Mouse (Mus musculus): ENCODE data around the gene Slc39a5.

The Slc39a5 gene

GRCm38 (mm10) chr10:128410560-128410845, 9.5 kb upstream of the Slc39a5 start:
- DNase-seq (ENCODE audit: low spot score in 2 of 2): no peak

GRCm38 (mm10) chr10:128409692-128410559, 8.9 kb upstream of the Slc39a5 start:
- peak; percentile 97 to 99 for DNase-seq (ENCODE audit: low spot score in 2 of 2)

- DNase-seq (ENCODE audit: low spot score in 2 of 2): peak; percentile 30 to 76
Observed at GRCm38 (mm10) chr10:128408591-128409535, 7.8 kb upstream of the Slc39a5 start.

- no peak for DNase-seq (ENCODE audit: low spot score in 2 of 2)
Observed at GRCm38 (mm10) chr10:128403931-128404330, 2.9 kb upstream of the Slc39a5 start.

- no peak for DNase-seq (ENCODE audit: low spot score in 2 of 2)
Observed at GRCm38 (mm10) chr10:128401638-128402037, 609 bp upstream of the Slc39a5 start.

GRCm38 (mm10) chr10:128400338-128400737, 691 bp downstream of the Slc39a5 start:
- DNase-seq (ENCODE audit: low spot score in 2 of 2): no peak

- DNase-seq (ENCODE audit: low spot score in 2 of 2): no peak
Observed at GRCm38 (mm10) chr10:128397466-128397865, 3.6 kb downstream of the Slc39a5 start.

- peak in 1 of 2 experiments; percentile 57 for DNase-seq (ENCODE audit: low spot score in 2 of 2)
Observed at GRCm38 (mm10) chr10:128396716-128397264, 4.2 kb downstream of the Slc39a5 start.

- DNase-seq (ENCODE audit: low spot score in 2 of 2): peak in 1 of 2 experiments; percentile 57
Observed at GRCm38 (mm10) chr10:128396017-128396673, 4.9 kb downstream of the Slc39a5 start.

- no peak for DNase-seq (ENCODE audit: low spot score in 2 of 2)
Observed at GRCm38 (mm10) chr10:128391850-128392249, 9.2 kb downstream of the Slc39a5 start.

GRCm38 (mm10) chr10:128390366-128390765, 10.7 kb downstream of the Slc39a5 start:
- peak in 1 of 2 experiments; percentile 62 for DNase-seq (ENCODE audit: low spot score in 2 of 2)

- DNase-seq (ENCODE audit: low spot score in 2 of 2): no peak
Observed at GRCm38 (mm10) chr10:128389570-128389969, 11.5 kb downstream of the Slc39a5 start.

GRCm38 (mm10) chr10:128388941-128389340, 12.1 kb downstream of the Slc39a5 start:
- no peak for DNase-seq (ENCODE audit: low spot score in 2 of 2)

GRCm38 (mm10) chr10:128385902-128386301, 15.1 kb downstream of the Slc39a5 start:
- DNase-seq (ENCODE audit: low spot score in 2 of 2): no peak

GRCm38 (mm10) chr10:128382482-128382881, 18.5 kb downstream of the Slc39a5 start:
- DNase-seq (ENCODE audit: low spot score in 2 of 2): no peak

GRCm38 (mm10) chr10:128380565-128380964, 20.5 kb downstream of the Slc39a5 start:
- DNase-seq (ENCODE audit: low spot score in 2 of 2): peak in 1 of 2 experiments; percentile 64

GRCm38 (mm10) chr10:128379260-128379659, 21.8 kb downstream of the Slc39a5 start:
- peak in 1 of 2 experiments; percentile 59 for DNase-seq (ENCODE audit: low spot score in 2 of 2)

GRCm38 (mm10) chr10:128378462-128378861, 22.6 kb downstream of the Slc39a5 start:
- peak in 1 of 2 experiments; percentile 59 for DNase-seq (ENCODE audit: low spot score in 2 of 2)

- no peak for DNase-seq (ENCODE audit: low spot score in 2 of 2)
Observed at GRCm38 (mm10) chr10:128377940-128378448, 23.0 kb downstream of the Slc39a5 start.

- DNase-seq (ENCODE audit: low spot score in 2 of 2): peak in 1 of 2 experiments; percentile 54
Observed at GRCm38 (mm10) chr10:128377222-128377939, 23.6 kb downstream of the Slc39a5 start.

All from spleen, postnatal 4 days (tissue).